Mouse (Mus musculus) gastrocnemius, adult 2 months (tissue): ENCODE results near the gene Med7. TPM values are rescaled to one million over a fixed set of nuclear protein-coding genes. Genes with fewer than 3 reads are reported as not detected.

Experiments
- DNase-seq: peaks from one replicate; pipeline ENCODE4 v3.0.0; 2022
- H3K27ac ChIP-seq: fragments of 200-600 bp; 2 replicates; pipeline ENCODE4 v1.8.1; 2022; ENCODE audit warnings: mild to moderate bottlenecking
- H3K4me3 ChIP-seq: fragments of 200-600 bp; 2 replicates; pipeline ENCODE4 v1.8.1; 2022; ENCODE audit warnings: mild to moderate bottlenecking, moderate library complexity
- CTCF ChIP-seq: fragments of 200-600 bp; IDR thresholded peaks from 2 replicates; pipeline ENCODE4 v1.8.1; 2022; ENCODE audit warnings: antibody characterized with exemption, mild to moderate bottlenecking, moderate library complexity
- intact Hi-C: fragments of 180-260 bp; cut with DNase I; formaldehyde crosslinking; loops from one replicate; pipeline ENCODE4 v1.15.1; 2025
- total RNA-seq, 2 experiments: library from RNA; stranded (reverse); gene quantifications; 2 replicates each; pipeline ENCODE4 v1.2.3; 2021

Med7 gene
- total RNA-seq, 2 experiments from 2014 or later = 14.5 to 20.0 TPM

DNA sequence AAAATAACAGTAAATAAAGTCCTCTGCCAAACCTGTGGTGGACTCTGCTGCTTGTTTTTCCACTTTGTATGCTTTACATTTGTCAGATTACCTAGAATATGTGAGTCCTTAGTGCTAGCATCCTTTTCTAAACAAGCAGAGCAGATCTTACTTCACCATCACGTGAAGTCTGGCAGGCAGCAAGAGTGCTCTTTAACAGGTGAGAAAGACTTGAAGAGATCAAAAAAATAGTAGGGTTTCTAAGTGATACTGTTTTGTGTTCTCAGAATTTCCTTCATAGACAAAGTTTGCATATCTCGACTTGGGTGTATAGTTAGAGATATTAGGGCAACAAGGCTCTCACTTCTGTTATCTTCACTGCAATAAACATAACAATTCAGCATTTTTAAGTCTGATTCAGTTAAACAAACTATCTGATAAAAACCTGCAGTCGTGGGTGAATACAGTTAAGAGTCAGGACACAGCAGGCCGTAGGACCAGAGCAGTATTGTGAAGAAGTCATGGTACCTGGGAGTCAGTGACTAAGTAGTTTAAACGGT, 2.3 kb downstream of the Med7 start:
- no peak for DNase-seq
- intact Hi-C loops = loop anchor here (10.0 kb wide), 1 partner anchor 494 kb away; the partner anchor contains the start of gene Lsm11

DNA sequence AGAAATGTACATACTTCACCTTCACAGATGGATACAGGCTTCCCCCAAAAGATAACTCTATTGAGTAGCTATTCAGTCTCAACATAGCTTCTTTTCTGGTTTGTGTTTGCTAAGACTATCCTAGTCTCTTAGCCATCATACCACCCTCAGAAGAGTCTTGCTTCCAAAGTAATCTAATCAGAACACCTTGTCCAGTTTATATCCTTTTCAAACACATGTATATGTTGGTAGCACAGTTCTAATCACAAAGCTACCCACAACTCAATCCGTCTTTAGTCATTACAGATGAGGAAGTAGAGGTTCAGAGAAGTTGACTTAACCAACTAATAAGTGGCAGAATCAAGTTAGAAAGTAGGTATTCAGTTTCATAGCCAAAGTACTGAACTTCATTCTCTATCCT, 5.0 kb downstream of the Med7 start:
- intact Hi-C loops = no loop called here
- H3K4me3 ChIP-seq = no peak overlapping the region
- TF ChIP-seq CTCF = no peak
- no peak for DNase-seq
- no peak overlapping the region for H3K27ac ChIP-seq

More for the DNA sequence above, 2.3 kb downstream of the Med7 start:
- H3K4me3 ChIP-seq = no peak overlapping the region
- H3K27ac ChIP-seq = no peak overlapping the region
- TF ChIP-seq CTCF = no peak

DNA sequence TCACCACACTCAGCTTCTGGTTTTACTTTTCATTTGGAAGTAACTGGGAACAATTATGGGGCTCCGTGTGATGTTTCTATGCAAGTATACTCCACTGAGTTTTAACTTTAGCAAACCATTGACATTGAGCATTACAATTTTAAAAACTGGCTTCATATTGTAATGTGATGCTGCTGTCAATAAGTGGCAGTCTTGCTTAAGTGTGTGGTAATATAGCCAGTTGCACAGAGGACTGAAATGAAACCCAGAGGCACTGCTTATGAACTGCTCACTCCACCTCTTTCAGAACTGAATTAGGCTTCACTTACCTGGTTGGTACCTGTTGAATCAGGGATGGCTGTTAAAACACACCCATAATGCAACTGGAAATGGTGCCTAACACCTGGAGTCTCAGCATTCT, 6.4 kb downstream of the Med7 start:
- no peak overlapping the region for H3K27ac ChIP-seq
- intact Hi-C loops = no loop called here
- DNase-seq = no peak
- no peak overlapping the region for H3K4me3 ChIP-seq
- peak; percentile 19; the same call in 1 of the 2 replicates for TF ChIP-seq CTCF

- TF ChIP-seq CTCF = no peak
- intact Hi-C loops = no loop called here
These were observed 7.3 kb downstream of the Med7 start for GRCm38 (mm10) chr11:46443979-46444378.

GRCm38 (mm10) chr11:46446150-46446549, 9.4 kb downstream of the Med7 start:
- Histone ChIP-seq H3K4me3 (no peak overlapping the region), H3K27ac (no peak overlapping the region)
- DNase-seq = no peak
- no peak for TF ChIP-seq CTCF
- intact Hi-C loops = no loop called here

More at GRCm38 (mm10) chr11:46443979-46444378, 7.3 kb downstream of the Med7 start:
- H3K4me3 ChIP-seq = no peak overlapping the region
- H3K27ac ChIP-seq = no peak overlapping the region
- no peak for DNase-seq

GRCm38 (mm10) chr11:46447644-46448484, 11.1 kb downstream of the Med7 start:
- H3K27ac ChIP-seq = no peak overlapping the region
- H3K4me3 ChIP-seq = no peak overlapping the region
- TF ChIP-seq CTCF = no peak
- DNase-seq = no peak
- intact Hi-C loops = no loop called here

DNA sequence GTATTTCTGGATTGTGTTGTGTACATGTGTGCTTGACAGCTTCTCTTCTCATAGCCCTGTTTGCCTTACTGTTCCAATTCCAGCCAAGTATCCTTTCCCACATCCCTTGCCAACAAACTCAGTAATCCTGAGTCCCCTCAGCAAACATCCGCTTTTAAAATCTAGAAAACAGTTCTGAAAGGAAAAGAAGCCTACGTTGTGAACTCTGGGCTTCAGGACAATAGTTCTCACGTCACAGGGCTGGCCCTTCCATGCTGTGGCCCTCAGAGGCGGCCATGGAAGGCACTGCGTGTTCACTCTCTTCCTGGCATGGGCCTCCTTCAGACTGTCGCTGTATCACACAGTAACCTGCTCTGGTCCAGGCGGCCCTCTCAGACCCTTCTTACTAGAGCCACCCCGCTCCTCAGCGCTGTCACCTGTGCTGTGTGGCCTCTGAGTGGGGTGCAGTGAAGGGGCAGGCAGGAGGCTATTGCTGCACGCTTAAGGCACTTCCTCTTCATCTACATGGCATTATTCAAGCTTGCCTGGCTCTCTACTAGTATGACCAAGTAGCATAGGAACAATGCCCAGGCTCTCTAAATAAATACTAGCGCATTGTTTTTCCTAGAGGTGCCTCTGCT, 12.8 kb downstream of the Med7 start:
- DNase-seq = no peak
- TF ChIP-seq CTCF = no peak
- Histone ChIP-seq H3K27ac (peak overlapping the region; percentile 28; the same call in 1 of the 2 replicates), H3K4me3 (no peak overlapping the region)
- intact Hi-C loops = no loop called here

- no peak for DNase-seq
- Histone ChIP-seq H3K27ac (no peak within 1 kb of the TSS), H3K4me3 (no peak within 1 kb of the TSS)
- no peak for TF ChIP-seq CTCF
- intact Hi-C loops = no loop called here
These were observed 17.8 kb downstream of the Med7 start, which contains the start of gene Havcr2 for GRCm38 (mm10) chr11:46454453-46455045. TSS of gene Havcr2 (plus strand) at chr11:46454935.

GRCm38 (mm10) chr11:46459960-46460359, 23.2 kb downstream of the Med7 start:
- no peak for DNase-seq
- intact Hi-C loops = no loop called here
- Histone ChIP-seq H3K27ac (no peak overlapping the region), H3K4me3 (no peak overlapping the region)
- TF ChIP-seq CTCF = no peak

DNA sequence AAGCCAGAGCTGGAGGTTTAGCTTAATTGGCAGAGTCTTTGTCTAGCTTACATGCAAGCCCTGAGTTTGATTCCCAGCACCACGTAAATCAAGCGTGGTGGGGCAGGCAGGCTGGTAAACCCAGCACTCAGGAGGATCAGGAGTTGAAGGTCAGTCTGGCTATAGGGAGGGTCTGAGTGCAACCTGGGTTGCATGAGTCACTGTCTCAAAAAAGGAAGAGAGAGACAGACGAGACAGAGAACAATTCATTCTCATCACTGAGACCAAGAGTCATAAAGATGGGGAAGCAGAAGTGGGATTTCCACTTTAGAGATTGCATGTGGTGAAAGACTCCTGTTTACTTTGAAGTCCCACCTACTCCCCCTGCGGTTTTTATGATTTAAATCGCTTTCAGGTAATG, 24.6 kb downstream of the Med7 start:
- Histone ChIP-seq H3K4me3 (no peak overlapping the region), H3K27ac (no peak overlapping the region)
- DNase-seq = no peak
- TF ChIP-seq CTCF = no peak
- intact Hi-C loops = no loop called here

- TF ChIP-seq CTCF = no peak
These were observed 25.2 kb downstream of the Med7 start for GRCm38 (mm10) chr11:46461931-46462330.

GRCm38 (mm10) chr11:46466878-46467277, 30.2 kb downstream of the Med7 start:
- TF ChIP-seq CTCF = no peak
- Histone ChIP-seq H3K27ac (no peak overlapping the region), H3K4me3 (no peak overlapping the region)
- DNase-seq = no peak
- intact Hi-C loops = no loop called here

More at GRCm38 (mm10) chr11:46461931-46462330, 25.2 kb downstream of the Med7 start:
- no peak for DNase-seq
- intact Hi-C loops = no loop called here
- Histone ChIP-seq H3K4me3 (no peak overlapping the region), H3K27ac (no peak overlapping the region)

- intact Hi-C loops = no loop called here
- H3K4me3 ChIP-seq = no peak overlapping the region
- DNase-seq = no peak
- no peak for TF ChIP-seq CTCF
- no peak overlapping the region for H3K27ac ChIP-seq
These were observed 37.5 kb downstream of the Med7 start for GRCm38 (mm10) chr11:46474220-46474619.
